Mouse (Mus musculus) embryonic facial prominence, embryonic 12.5 days (tissue): ENCODE measurements around the gene Csmd2. TPM values are rescaled to one million over a fixed set of nuclear protein-coding genes. Genes with fewer than 3 reads are reported as not detected.
A peak's percentile ranks its signal among the peaks of the same experiment; 100 is the strongest.

Experiments
- ATAC-seq: fragments of 200-750 bp; cut with Nextera tagmentation; 2 replicates; pipeline ENCODE4 v1.8.0; 2017; ENCODE audit not compliant: insufficient number of reproducible peaks, insufficient read depth, low FRiP score, low TSS enrichment
- H3K27ac ChIP-seq: fragments of 300-500 bp; sonication (generic); 2 replicates; pipeline ENCODE4 v1.5.1; 2016; ENCODE audit warnings: mild to moderate bottlenecking
- H3K27me3 ChIP-seq: fragments of 300-500 bp; sonication (generic); 2 replicates; pipeline ENCODE4 v1.6.1; 2016; ENCODE audit warnings: mild to moderate bottlenecking, moderate library complexity
- H3K36me3 ChIP-seq: fragments of 300-500 bp; sonication (generic); 2 replicates; pipeline ENCODE4 v1.6.1; 2016; ENCODE audit warnings: mild to moderate bottlenecking
- H3K4me1 ChIP-seq: fragments of 300-500 bp; sonication (generic); 2 replicates; pipeline ENCODE4 v1.6.1; 2016
- H3K4me2 ChIP-seq: fragments of 300-500 bp; sonication (generic); replicated peaks from 2 replicates; pipeline ENCODE4 v1.6.1; 2016; ENCODE audit warnings: mild to moderate bottlenecking, moderate library complexity
- H3K4me3 ChIP-seq: fragments of 300-500 bp; sonication (generic); 2 replicates; pipeline ENCODE4 v1.5.1; 2016; ENCODE audit warnings: mild to moderate bottlenecking
- H3K9ac ChIP-seq: fragments of 300-500 bp; sonication (generic); 2 replicates; pipeline ENCODE4 v1.6.1; 2016; ENCODE audit warnings: mild to moderate bottlenecking, moderate library complexity
- H3K9me3 ChIP-seq: fragments of 300-500 bp; sonication (generic); 2 replicates; pipeline ENCODE4 v1.6.1; 2016; ENCODE audit warnings: mild to moderate bottlenecking, moderate library complexity
- WGBS: fragments of 180-500 bp; shearing (Covaris S2); methylation state at CpG from one replicate; pipeline ENCODE4 v1.1.7; 2016; 5-methylcytosine and 5-hydroxymethylcytosine counted together
- polyA plus RNA-seq: library from polyadenylated mRNA; unstranded; fragments of >200 nt; fragmentation: Nextera tagmentation; extraction: Ambion mirVana; gene quantifications from 2 replicates; pipeline ENCODE4 v1.2.1, GENCODE M21; 2016

Csmd2 gene
- polyA plus RNA-seq, 1 experiment from 2014 or later = 0.54 TPM

DNA sequence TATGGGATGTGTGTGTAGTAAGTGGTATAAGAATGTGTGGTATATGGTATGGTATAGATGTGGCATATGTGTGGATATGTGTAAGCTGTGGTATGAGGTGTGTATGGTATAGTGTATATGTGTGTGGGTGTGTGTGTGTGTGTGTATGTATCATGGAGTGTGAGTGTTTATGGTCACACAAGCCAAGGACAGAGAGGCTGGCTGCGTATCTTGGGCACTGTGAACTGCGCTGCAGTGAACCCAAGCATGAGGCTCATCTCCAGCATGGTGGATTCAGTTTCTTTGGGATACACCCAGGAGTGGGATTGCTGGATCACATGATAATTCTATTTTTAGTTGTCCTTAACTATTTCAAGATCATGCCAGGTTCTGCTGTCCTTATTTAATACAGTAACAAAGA is 566.5 kb downstream of the Csmd2 start:
- 92% methylated on average over 2 of the region's 2 CpGs for WGBS
- H3K4me1 ChIP-seq = no peaks in the 10 kb centered on the region
- ATAC-seq = no peak
- no peaks in the 10 kb centered on the region for H3K27me3 ChIP-seq
- H3K36me3 ChIP-seq = no peaks in the 10 kb centered on the region
- H3K4me3 ChIP-seq = no peak overlapping the region
- no peaks in the 10 kb centered on the region for H3K9me3 ChIP-seq
- no peak overlapping the region for H3K9ac ChIP-seq
- H3K27ac ChIP-seq = no peak overlapping the region
- H3K4me2 ChIP-seq = no peak overlapping the region

DNA sequence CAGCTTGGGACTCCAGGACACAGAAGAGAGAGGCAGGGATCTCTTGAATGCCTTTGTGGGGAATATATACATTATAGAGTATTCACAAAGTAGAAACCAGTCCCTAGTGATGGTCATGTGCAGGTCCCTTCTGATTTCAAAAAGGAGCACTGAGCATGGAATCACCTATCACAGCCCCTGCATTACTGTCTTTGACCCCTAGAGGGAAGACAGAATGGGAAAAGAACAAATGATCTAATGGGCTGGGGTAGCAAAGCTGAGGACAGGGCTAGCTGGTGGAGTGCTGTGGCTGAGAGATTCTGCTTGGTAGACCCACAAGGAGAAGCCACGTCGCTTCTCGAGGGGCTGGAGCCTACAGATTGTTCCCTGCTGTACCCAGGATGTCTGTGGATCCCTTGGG is 572.7 kb downstream of the Csmd2 start:
- Histone ChIP-seq H3K27ac (no peak overlapping the region), H3K4me1 (no peaks in the 10 kb centered on the region), H3K27me3 (no peaks in the 10 kb centered on the region), H3K9ac (no peak overlapping the region), H3K36me3 (no peaks in the 10 kb centered on the region), H3K9me3 (no peaks in the 10 kb centered on the region), H3K4me2 (no peak overlapping the region), H3K4me3 (no peak overlapping the region)
- ATAC-seq = no peak
- 76% methylated on average over 3 of the region's 3 CpGs for WGBS

DNA sequence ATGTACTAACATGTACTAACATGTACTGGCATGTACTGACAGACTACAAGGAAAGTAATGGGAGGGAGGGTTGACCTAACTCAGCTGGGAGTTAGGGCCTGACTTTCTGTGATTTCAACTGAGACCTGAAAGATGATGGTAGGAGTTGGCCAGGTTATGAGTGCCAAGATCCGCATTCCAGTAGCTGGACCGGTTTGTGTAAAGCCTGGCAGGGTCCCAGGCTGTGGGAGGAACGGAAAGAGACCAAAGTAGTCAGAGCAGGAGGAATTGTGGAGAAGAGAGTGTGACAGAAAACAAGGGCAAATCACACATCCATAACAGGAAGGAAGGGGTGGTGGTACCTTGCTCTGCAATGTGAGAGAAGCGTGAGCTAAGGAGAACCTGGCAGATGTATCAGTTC is 588.2 kb downstream of the Csmd2 start:
- no peak for ATAC-seq
- Histone ChIP-seq H3K9me3 (peaks cover 5% of the 10 kb centered on the region), H3K9ac (no peak overlapping the region), H3K4me1 (no peaks in the 10 kb centered on the region), H3K36me3 (peaks cover 22% of the 10 kb centered on the region), H3K27ac (no peak overlapping the region), H3K4me3 (no peak overlapping the region), H3K4me2 (no peak overlapping the region), H3K27me3 (no peaks in the 10 kb centered on the region)
- WGBS = 93% methylated on average over 4 of the region's 4 CpGs

DNA sequence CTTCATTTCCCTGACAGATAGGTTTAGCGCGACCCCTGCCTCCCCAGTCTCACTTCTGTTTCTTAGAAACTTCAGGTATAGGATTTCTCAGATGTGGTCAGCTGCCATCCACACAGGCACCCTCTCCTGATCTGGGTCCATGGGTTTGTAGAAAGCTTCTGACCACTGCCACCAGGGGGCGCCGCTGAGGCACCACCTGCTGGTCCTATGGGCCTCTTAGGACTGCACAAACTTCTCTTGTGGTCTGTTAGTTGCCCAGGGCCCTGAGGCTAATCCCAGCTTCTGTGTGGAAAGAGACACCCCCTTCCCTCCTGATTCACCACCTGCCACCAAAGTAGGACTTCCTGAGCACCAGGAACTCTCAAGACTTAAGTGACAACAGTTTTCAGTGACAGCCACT is 591.5 kb downstream of the Csmd2 start:
- Histone ChIP-seq H3K9me3 (peaks cover 29% of the 10 kb centered on the region), H3K4me2 (no peak overlapping the region), H3K27me3 (no peaks in the 10 kb centered on the region), H3K4me3 (no peak overlapping the region), H3K36me3 (peaks cover 56% of the 10 kb centered on the region), H3K27ac (no peak overlapping the region), H3K9ac (no peak overlapping the region), H3K4me1 (no peaks in the 10 kb centered on the region)
- 59% methylated on average over 4 of the region's 4 CpGs for WGBS
- no peak for ATAC-seq

DNA sequence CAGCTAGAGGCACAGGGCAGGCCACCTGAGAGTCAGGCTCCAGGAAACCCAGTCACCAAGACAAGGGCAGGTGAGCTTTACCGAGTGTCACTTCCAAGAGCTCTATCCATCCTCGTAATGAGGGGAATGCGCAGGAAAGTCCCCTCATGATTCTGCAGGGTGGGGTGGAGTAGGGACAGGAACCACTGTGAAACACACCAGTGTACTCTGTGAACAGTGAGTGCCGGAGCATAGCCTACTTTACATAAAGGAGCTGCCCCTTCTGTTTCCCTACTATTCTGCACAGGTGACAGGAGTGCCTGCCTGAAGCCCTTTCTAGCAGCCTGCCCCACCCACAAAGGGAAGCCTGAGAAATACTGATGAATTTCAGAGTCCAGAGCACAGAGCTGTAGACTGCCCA is 605.6 kb downstream of the Csmd2 start:
- Histone ChIP-seq H3K27me3 (no peaks in the 10 kb centered on the region), H3K4me1 (no peaks in the 10 kb centered on the region), H3K27ac (no peak overlapping the region), H3K4me2 (no peak overlapping the region), H3K9ac (no peak overlapping the region), H3K36me3 (peaks cover 37% of the 10 kb centered on the region), H3K4me3 (no peak overlapping the region), H3K9me3 (no peaks in the 10 kb centered on the region)
- WGBS = 94% methylated on average over 4 of the region's 4 CpGs
- ATAC-seq = no peak

DNA sequence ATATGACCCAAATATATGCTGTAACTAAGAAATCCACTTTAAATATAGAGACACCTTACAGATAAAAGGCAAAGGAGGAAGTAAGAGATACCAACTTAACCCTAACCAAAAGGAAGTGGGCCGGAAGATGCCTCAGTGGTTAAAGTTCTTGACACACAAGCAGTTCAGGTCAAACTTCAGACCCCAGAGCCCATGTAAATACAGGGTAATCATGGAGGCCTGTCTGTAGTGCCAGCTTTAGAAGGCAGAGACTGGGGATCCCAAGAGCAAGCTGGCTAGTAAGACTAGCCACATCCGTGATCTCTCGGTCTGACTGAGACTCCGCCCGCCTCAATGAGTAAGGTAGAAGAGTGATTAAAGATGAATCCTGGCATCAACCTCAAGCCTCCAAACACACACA is 606.4 kb downstream of the Csmd2 start:
- Histone ChIP-seq H3K4me3 (no peak overlapping the region), H3K4me1 (no peaks in the 10 kb centered on the region), H3K27me3 (no peaks in the 10 kb centered on the region), H3K36me3 (peaks cover 31% of the 10 kb centered on the region), H3K27ac (no peak overlapping the region), H3K9me3 (no peaks in the 10 kb centered on the region), H3K4me2 (no peak overlapping the region), H3K9ac (no peak overlapping the region)
- WGBS = 86% methylated on average over 5 of the region's 5 CpGs
- ATAC-seq = no peak

DNA sequence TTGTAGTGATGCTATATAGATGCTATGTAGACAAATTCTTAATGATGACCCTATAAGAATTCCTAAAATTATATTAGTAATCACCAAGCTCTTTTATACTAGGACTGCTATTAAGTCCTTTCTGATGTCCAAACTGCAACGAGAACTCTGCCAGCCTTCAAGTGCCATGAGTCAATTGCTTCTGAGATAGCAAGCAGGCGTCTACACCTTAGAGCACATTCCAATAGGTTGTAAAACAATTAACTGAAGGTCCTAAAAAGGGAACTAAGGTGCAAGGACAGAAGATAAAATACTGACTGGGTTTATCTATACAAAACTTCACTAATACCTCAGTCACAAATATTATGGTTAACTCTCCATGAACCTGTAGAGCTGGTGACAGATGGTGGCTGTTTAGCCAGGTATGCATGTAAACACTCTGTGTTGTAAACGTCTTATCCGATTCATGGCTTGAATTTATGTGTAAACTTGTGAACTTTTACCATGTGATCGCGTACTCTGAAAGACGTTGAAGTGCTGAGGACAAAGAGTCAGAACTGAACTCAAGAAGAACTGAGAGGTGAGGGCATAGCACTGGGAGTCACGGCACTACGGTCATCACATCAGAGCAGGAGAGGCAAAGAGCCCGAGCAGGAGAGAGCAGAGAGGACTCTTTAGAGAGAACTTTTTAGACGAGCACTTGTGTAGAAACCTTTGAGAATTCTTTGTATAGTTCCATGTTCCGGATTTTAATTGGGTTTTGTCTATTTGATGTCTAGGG is 610.3 kb downstream of the Csmd2 start:
- 92% methylated on average over 12 of the region's 12 CpGs for WGBS
- H3K9me3 ChIP-seq = no peaks in the 10 kb centered on the region
- H3K4me2 ChIP-seq = no peak overlapping the region
- no peak overlapping the region for H3K9ac ChIP-seq
- H3K27ac ChIP-seq = no peak overlapping the region
- no peaks in the 10 kb centered on the region for H3K27me3 ChIP-seq
- peaks cover 21% of the 10 kb centered on the region for H3K36me3 ChIP-seq
- no peak for ATAC-seq
- no peak overlapping the region for H3K4me3 ChIP-seq
- no peaks in the 10 kb centered on the region for H3K4me1 ChIP-seq

DNA sequence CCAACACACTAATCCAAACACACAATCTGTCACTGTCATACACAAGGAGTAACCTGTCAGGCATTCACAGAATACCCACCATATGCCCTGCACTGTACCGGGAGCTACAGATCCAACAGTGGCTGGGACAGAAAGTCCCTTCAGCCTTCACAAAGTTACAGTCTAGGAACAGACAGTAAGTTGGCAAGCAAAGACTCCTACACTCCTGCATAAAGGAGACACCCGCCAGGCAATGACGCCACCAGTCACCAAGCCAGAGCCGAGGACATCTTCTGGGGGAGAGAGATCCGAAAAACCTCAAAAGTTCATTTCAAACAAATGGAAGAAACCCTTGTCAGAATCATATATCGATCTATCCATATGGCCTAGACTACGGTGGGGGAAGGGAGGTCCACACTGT is 618.9 kb downstream of the Csmd2 start:
- H3K9ac ChIP-seq = no peak overlapping the region
- no peaks in the 10 kb centered on the region for H3K9me3 ChIP-seq
- H3K27ac ChIP-seq = no peak overlapping the region
- H3K4me1 ChIP-seq = peaks cover 6% of the 10 kb centered on the region; the same call in 1 of the 2 replicates
- no peak for ATAC-seq
- peaks cover 28% of the 10 kb centered on the region for H3K36me3 ChIP-seq
- H3K27me3 ChIP-seq = no peaks in the 10 kb centered on the region
- H3K4me2 ChIP-seq = no peak overlapping the region
- no peak overlapping the region for H3K4me3 ChIP-seq
- WGBS = 96% methylated on average over 7 of the region's 7 CpGs

DNA sequence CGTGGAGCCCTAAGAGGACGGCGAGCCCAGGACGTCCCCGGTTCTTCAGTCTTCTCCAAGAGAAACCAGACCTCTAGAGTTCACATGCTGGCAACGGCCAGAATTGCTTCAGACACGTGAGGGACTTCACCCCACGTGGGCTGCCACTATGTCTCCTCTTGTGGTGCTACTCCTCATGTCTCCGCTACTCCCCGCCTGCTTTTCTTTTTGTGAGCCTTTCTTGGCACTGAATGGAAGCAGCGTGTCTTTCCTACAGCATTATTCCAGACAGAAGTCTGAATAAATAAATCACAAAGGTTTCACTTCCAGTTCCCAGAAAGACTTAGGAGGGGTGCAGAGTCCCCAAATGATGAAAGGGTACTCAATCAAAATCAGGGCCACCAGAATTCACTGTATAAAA is 620.0 kb downstream of the Csmd2 start:
- Histone ChIP-seq H3K4me1 (peaks cover 6% of the 10 kb centered on the region; the same call in 1 of the 2 replicates), H3K4me3 (no peak overlapping the region), H3K27ac (no peak overlapping the region), H3K27me3 (no peaks in the 10 kb centered on the region), H3K4me2 (no peak overlapping the region), H3K9ac (no peak overlapping the region), H3K36me3 (peaks cover 20% of the 10 kb centered on the region), H3K9me3 (no peaks in the 10 kb centered on the region)
- 92% methylated on average over 11 of the region's 11 CpGs for WGBS
- ATAC-seq = no peak

DNA sequence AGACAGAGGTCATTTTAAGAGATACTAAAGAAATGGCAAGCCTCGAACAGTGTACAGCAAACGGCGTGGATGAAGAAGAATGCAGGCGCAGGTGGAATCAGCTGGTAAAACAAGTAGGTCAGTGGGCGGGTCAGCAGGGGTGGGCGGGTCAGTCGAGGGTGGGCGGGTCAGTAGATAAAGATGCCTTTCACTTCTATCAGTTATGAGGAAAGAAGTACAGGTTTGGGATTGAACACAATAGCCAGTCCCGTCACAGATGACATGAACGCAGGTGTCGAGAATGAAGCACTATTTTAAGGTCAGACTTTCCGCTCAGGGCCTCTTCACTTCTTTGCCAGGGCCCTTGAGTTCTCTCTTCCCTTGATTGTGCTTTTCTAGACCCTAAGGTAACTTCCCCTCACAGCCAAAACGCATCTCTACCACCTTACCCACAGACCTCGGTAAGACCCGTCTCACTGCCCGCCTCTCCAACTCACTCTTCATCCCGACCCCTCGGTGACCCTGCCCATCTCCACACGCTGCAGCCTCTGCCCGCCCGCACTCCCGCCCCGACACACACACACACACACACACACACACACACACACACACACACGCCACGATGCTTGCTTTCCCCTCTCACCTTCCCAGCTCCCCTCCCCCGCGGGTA is 621.7 kb downstream of the Csmd2 start:
- H3K36me3 ChIP-seq = peaks cover 2% of the 10 kb centered on the region
- peak overlapping the region; percentile 67 for H3K4me2 ChIP-seq
- H3K4me3 ChIP-seq = peak overlapping the region; percentile 71
- 10% methylated on average over 23 of the region's 27 CpGs for WGBS
- ATAC-seq = peak; percentile 39
- no peaks in the 10 kb centered on the region for H3K27me3 ChIP-seq
- H3K9me3 ChIP-seq = no peaks in the 10 kb centered on the region
- peak overlapping the region; percentile 50; the same call in 1 of the 2 replicates for H3K27ac ChIP-seq
- peaks cover 6% of the 10 kb centered on the region; the same call in 1 of the 2 replicates for H3K4me1 ChIP-seq
- H3K9ac ChIP-seq = peak overlapping the region; percentile 80

DNA sequence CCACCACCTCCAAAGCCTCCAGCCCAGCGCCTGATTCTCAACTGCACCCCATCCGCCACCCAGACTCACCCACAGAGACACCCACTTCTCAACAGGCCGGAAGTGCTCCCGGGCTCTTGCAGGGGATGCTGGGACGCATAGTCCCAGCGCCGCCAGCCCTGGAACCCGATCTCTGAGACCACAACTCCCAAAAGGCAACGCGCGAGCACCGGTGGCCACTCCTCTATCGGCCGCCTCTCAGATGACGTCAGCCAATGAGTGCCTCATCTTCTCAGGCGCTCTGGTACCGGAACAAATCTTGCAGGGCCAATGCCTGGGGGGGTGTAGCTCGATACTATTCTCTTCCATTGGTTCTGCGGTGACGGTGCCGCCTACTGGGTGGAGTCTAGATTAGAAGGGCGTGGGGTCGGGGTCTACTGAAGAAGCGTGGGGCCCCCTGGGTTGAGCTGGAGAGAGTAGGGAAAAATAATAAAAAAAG is 622.3 kb downstream of the Csmd2 start, which contains the start of gene Zscan20:
Gene Zscan20, minus strand, starts transcription at position 174 of the 478 bp plus-strand sequence.
- ATAC-seq = peak; percentile 96
- H3K4me3 ChIP-seq = peak within 1 kb of the TSS; percentile 71
- H3K9me3 ChIP-seq = no peaks in the 10 kb centered on the region
- no peaks in the 10 kb centered on the region for H3K36me3 ChIP-seq
- WGBS = under 1% methylated on average over 24 of the region's 24 CpGs
- peaks cover 6% of the 10 kb centered on the region; the same call in 1 of the 2 replicates for H3K4me1 ChIP-seq
- peak within 1 kb of the TSS; percentile 67 for H3K4me2 ChIP-seq
- peak within 1 kb of the TSS; percentile 80 for H3K9ac ChIP-seq
- H3K27me3 ChIP-seq = no peaks in the 10 kb centered on the region
- H3K27ac ChIP-seq = peak within 1 kb of the TSS; percentile 50; the same call in 1 of the 2 replicates

DNA sequence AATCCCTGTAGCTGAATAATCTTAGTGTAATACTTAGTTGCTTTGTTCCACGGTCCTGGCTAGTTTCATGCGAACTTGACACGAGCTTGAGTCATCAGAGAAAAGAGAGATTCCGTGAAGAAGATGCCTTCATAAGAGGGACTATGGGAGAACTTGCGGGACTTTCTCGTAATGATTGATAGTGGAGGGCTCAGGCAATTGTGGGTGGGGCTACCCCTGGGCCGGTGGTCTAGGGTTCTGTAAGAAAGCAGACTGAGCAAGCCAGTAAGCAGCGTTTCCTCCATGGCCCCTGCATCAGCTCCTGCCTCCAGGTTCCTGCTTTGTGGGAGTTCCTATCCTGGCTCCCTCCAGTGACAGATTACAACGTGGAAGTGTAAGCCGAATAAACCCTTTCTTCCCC is 623.0 kb downstream of the Csmd2 start:
- 34% methylated on average over 10 of the region's 10 CpGs for WGBS
- H3K9ac ChIP-seq = no peak overlapping the region
- no peaks in the 10 kb centered on the region for H3K36me3 ChIP-seq
- peaks cover 6% of the 10 kb centered on the region; the same call in 1 of the 2 replicates for H3K4me1 ChIP-seq
- no peak overlapping the region for H3K27ac ChIP-seq
- H3K4me3 ChIP-seq = no peak overlapping the region
- H3K27me3 ChIP-seq = no peaks in the 10 kb centered on the region
- no peaks in the 10 kb centered on the region for H3K9me3 ChIP-seq
- H3K4me2 ChIP-seq = peak overlapping the region; percentile 67
- no peak for ATAC-seq
